Mouse (Mus musculus): ENCODE data around the gene Ablim1.

DNA sequence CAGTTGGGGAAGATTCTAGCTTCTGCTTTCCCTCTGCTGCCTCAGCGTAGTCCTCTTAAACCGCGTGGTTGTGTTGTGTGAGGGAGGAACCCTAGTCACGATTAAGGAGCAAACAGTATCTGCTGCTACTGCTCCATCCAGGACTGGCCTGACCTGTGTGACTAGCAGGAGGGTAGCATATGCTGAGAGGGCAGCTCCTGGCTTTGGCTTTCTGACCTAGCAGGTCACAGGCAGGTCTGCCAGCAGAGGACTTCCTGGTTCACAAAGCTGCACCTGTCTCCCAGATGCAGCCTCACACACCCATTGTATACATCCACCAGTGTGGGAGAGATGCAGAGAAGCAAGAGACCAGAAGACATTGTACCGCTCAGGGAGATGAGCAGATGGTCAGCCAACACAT is 116.7 kb downstream of the Ablim1 start:
- no peak for TF ChIP-seq CTCF (IDR thresholded peaks at IDR 0.05; ENCODE audit: low read depth, low read length)
- TF ChIP-seq EP300 (IDR thresholded peaks at IDR 0.05; ENCODE audit: insufficient read depth, low read depth, low read length) = no peak
